Mouse (Mus musculus): ENCODE measurements around the gene Daw1. TPM values are rescaled to one million over a fixed set of nuclear protein-coding genes. Genes with fewer than 3 reads are reported as not detected.

Gene Daw1
- total RNA-seq, 2 experiments from 2014 or later: not detected

DNA sequence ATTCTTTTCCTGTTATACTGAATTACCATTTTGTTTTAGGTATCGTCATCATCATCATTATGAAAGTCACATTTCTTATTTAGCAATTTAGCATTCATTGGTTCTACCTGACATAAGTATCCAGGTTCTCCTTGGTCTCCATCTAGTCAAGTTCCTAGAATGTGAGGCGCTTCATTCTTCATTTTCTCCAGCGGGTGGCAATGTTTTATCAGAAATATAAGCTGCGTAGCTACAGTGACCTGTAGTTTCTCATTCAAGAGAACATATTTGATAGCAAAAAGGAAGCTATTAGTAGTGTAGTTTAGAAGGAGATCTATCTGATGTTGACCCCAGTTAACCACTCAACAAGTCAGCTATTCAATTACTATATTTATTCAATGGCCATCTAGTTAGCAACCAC lies 21.9 kb downstream of the Daw1 start:
- no peak for ATAC-seq (ENCODE audit: poor library complexity, severe bottlenecking)

GRCm38 (mm10) chr1:83187154-83187553 lies 27.6 kb downstream of the Daw1 start:
- ATAC-seq (ENCODE audit: poor library complexity, severe bottlenecking): no peak

DNA sequence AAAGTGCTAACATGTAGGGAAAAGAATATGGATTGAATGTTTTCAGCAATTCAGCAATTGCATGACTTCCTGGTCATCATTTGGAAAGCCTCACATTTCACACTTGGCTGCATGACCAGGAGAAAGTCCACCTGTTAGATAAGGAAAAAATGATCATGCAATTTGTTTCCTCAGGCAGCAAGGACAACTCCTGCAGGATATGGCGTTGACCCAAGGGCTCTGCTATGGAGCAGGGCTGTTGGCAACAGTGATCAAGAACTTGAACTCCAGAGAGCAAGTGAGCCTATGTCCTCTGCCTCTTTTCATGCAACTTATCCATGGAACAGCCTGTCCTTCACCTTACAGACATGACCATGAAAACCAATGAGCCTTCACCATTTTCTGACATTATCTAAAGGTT lies 50.4 kb downstream of the Daw1 start:
- no peak for ATAC-seq (ENCODE audit: poor library complexity, severe bottlenecking)

DNA sequence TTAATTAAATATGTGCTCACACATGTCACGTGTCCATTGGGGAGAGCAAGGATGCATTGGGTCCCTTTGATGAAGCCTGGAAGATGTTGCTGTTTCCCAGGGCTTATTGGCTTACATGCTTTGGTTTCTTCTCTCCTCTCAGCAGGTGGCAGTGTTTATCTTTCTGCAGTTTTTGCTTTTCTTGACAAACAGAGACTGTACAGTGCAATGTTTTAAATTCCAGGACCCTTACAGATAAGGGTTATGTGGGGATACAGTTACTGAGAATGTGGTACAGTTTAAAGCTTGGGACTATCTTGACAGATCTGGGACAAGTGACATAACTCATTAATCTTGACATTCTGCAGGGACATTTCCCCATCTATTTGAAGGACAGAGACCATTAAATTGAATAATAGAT lies 58.7 kb downstream of the Daw1 start:
- ATAC-seq (ENCODE audit: poor library complexity, severe bottlenecking): no peak

DNA sequence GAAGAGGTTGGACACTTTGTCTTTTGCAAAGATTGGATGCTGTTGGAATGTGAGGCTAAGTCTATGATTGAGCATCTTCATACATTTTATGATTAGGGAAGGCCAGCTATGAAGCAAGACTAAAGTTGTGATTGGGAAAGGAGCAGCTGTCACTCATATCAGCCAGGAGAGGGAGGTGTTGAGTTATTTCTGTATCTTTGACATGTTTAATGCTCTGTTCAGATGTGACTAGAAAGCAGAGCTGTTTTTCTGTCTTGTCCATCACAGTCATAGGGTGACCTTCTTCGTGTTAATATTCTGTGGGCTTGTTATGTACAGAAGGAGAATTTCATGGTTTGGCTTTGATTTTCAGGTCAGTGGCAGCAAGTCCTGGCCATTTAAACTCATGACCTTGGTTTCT lies 63.5 kb downstream of the Daw1 start:
- ATAC-seq (ENCODE audit: poor library complexity, severe bottlenecking): no peak

DNA sequence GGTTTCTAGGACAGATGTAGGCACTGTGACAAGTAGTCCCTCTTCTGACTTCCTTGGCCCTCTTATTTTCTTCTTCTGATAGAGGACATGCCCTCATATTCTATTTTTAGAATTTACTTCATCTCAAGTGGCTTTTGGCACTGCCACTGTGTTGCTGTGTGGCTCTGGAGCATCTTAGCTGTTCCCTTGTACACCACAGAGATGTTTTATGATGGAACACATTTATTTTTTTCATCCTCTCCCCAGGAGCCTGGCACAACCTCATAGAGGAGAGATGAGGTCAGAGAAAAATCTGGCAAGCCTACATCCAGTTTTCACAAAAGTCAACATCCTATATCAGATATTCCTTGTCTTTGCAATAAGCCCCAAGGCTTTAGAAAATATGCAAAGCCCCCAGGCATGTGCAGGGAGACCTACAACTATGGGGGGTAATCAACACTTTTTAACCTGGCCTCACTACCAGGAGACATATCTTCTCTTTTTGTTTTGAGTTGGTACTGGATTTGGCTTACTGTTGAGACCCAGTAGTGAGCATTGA lies 64.9 kb downstream of the Daw1 start:
- no peak for ATAC-seq (ENCODE audit: poor library complexity, severe bottlenecking)

DNA sequence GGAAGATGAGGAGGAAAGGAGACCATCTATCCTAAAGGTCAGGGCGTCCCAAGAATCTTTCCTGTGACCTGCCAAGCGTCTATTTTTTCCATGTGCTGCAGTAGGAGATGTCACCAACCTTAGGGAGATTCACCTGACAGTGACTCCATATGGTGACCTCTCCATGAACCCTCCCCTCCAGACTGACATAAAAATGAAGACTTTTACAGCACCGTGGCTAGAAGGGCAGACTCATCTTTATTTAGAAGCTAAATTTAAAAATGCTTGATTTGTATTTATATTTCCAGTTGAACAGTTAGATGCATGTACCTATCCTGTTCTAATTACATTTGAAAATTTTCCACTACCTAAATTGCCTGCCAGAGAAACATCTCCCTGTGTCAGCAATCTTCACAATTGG lies 68.4 kb downstream of the Daw1 start:
- ATAC-seq (ENCODE audit: poor library complexity, severe bottlenecking): no peak

DNA sequence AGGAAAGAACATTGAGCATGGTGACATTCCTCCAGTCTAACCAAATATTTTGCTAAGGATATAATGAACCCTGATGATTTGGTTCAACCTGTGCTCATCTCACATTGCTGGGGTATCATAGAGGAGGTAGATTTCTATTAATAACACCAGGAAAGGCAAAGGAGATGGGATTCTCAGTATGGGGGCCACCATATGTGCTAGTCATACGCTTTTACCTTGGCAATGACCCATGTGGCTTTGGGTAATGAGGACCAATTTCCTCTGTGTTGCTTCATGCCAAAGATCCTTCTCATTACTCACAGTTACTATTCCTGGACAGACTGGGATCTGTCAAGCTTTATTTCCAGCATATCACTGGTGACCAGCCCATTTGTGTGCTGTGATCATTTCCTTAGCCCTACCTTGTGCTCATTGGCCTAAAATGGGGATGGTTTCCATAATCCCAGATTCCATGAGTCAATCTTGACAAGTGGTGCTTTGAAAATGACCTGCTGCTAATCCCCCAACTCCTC lies 88.7 kb downstream of the Daw1 start:
- no peak for ATAC-seq (ENCODE audit: poor library complexity, severe bottlenecking)

DNA sequence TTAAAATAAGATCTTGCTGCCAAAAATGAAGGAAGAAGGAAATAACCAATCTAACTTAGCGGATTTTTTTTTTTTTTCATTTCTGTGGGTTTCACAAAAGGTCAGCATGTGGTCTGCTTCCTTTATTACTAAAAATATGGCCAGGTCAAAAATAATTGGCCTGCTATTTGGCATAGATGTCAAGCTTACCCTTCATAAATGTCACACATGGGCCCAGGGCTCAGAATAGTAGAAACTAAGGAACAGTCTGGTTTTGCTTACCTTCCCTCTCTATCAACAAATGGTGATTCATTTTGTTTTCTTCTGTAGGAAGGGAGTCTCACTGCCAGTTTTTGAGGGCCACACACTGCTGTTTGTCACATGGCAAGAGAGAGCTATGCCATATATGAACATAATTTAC lies 92.2 kb downstream of the Daw1 start:
- ATAC-seq (ENCODE audit: poor library complexity, severe bottlenecking): no peak

Other genes with a start within 250 kb of the Daw1 start
- gene A030005L19Rik, start 246.4 kb upstream of the Daw1 start, total RNA-seq (2015): 0.31 and 0.34 TPM in 2 replicates
- not detected in 2 replicates for gene A030005L19Rik, start 246.4 kb upstream of the Daw1 start, total RNA-seq (2017)
- not detected in 2 replicates for gene A030014E15Rik, start 234.8 kb upstream of the Daw1 start, total RNA-seq (2015)
- not detected in 2 replicates for gene A030014E15Rik, start 234.8 kb upstream of the Daw1 start, total RNA-seq (2017)
- not detected in 2 replicates for gene Gm6217, start 228.4 kb upstream of the Daw1 start, total RNA-seq (2015)
- not detected in 2 replicates for gene Gm6217, start 228.4 kb upstream of the Daw1 start, total RNA-seq (2017)
- gene A030003K21Rik, start 216.4 kb upstream of the Daw1 start, total RNA-seq (2015): not detected in 2 replicates
- not detected in 2 replicates for gene A030003K21Rik, start 216.4 kb upstream of the Daw1 start, total RNA-seq (2017)
- not detected in 2 replicates for gene Gm7544, start 203.7 kb upstream of the Daw1 start, total RNA-seq (2015)
- not detected in 2 replicates for gene Gm7544, start 203.7 kb upstream of the Daw1 start, total RNA-seq (2017)
- not detected in 2 replicates for gene Gm47955, start 199.5 kb upstream of the Daw1 start, total RNA-seq (2015)
- not detected in 2 replicates for gene Gm47955, start 199.5 kb upstream of the Daw1 start, total RNA-seq (2017)
- not detected in 2 replicates for gene Gm47959, start 159.2 kb upstream of the Daw1 start, total RNA-seq (2015)
- gene Gm47959, start 159.2 kb upstream of the Daw1 start, total RNA-seq (2017): not detected in 2 replicates
- gene Slc19a3, start 121.3 kb upstream of the Daw1 start, total RNA-seq (2015): not detected in 2 replicates
- gene Slc19a3, start 121.3 kb upstream of the Daw1 start, total RNA-seq (2017): not detected in 2 replicates
- not detected in 2 replicates for gene Krtap28-10, start 117.3 kb upstream of the Daw1 start, total RNA-seq (2015)
- gene Krtap28-10, start 117.3 kb upstream of the Daw1 start, total RNA-seq (2017): not detected in 2 replicates
- gene Gm47969, start 114.8 kb upstream of the Daw1 start, total RNA-seq (2015): not detected in 2 replicates
- not detected in 2 replicates for gene Gm47969, start 114.8 kb upstream of the Daw1 start, total RNA-seq (2017)
- gene A030005K14Rik, start 100.4 kb upstream of the Daw1 start, total RNA-seq (2015): not detected in 2 replicates
- not detected in 2 replicates for gene A030005K14Rik, start 100.4 kb upstream of the Daw1 start, total RNA-seq (2017)
- gene Krtap28-13, start 98.8 kb upstream of the Daw1 start, total RNA-seq (2015): not detected in 2 replicates
- gene Krtap28-13, start 98.8 kb upstream of the Daw1 start, total RNA-seq (2017): not detected in 2 replicates
- not detected in 2 replicates for gene Ccl20, start 43.0 kb upstream of the Daw1 start, total RNA-seq (2015)
- not detected in 2 replicates for gene Ccl20, start 43.0 kb upstream of the Daw1 start, total RNA-seq (2017)
- not detected in 2 replicates for gene Sphkap, start 248.4 kb downstream of the Daw1 start, total RNA-seq (2015)
- gene Sphkap, start 248.4 kb downstream of the Daw1 start, total RNA-seq (2017): not detected in 2 replicates